Mouse (Mus musculus) lung, adult 2 months (tissue): ENCODE measurements at regions not wholly inside any gene's neighbourhood (a gene's known extent, or its start where the extent isn't known, plus 50 kb on each side); places are given as distances from the start of the nearest gene placed in this dataset.

ENCODE experiments used
- DNase-seq: peaks from one replicate; pipeline ENCODE4 v3.0.0; 2022
- H3K4me1 ChIP-seq: fragments of 200-500 bp; 2 replicates; pipeline ENCODE4 v1.6.1; 2011; ENCODE audit warnings: low read length; ENCODE audit not compliant: control insufficient read depth, insufficient read depth
- H3K4me3 ChIP-seq: fragments of 200-500 bp; replicated peaks from 2 replicates; pipeline ENCODE3; 2011; ENCODE audit warnings: low read depth, mild to moderate bottlenecking, control low read depth, low read length; ENCODE audit errors: extremely low read depth
- CTCF ChIP-seq: fragments of 200-500 bp; IDR thresholded peaks from 2 replicates; pipeline ENCODE4 v1.5.1; 2011; ENCODE audit warnings: mild to moderate bottlenecking, low read length, control low read depth; ENCODE audit not compliant: insufficient read depth
- POLR2A ChIP-seq: fragments of 200-500 bp; IDR thresholded peaks from 2 replicates; pipeline ENCODE4 v1.6.1; 2011; ENCODE audit warnings: low read depth, mild to moderate bottlenecking, control low read depth, low read length, borderline replicate concordance; ENCODE audit errors: extremely low read depth
- WGBS: fragments of 180-500 bp; shearing (Covaris S2); methylation state at CpG from one replicate; pipeline ENCODE4 v1.1.7; 2018; 5-methylcytosine and 5-hydroxymethylcytosine counted together

- DNase-seq = no peak
- TF ChIP-seq CTCF (no peak), POLR2A (no peak)
- no peaks in the 10 kb centered on the region; the same call in 1 of the 2 replicates for H3K4me1 ChIP-seq
- no peak overlapping the region for H3K4me3 ChIP-seq
- WGBS = 65% methylated on average over 6 of the region's 6 CpGs
These were observed 124.4 kb upstream of the Pja1 start for GRCm38 (mm10) chrX:99595493-99595892.

- Histone ChIP-seq H3K4me3 (no peak overlapping the region), H3K4me1 (no peaks in the 10 kb centered on the region; the same call in 1 of the 2 replicates)
- 40% methylated on average over 26 of the region's 28 CpGs for WGBS
- no peak for TF ChIP-seq POLR2A
- no peak for TF ChIP-seq CTCF
- no peak for DNase-seq
These were observed 122.9 kb upstream of the Pja1 start for GRCm38 (mm10) chrX:99593872-99594487.

- TF ChIP-seq CTCF = no peak
- no peak for TF ChIP-seq POLR2A
- H3K4me3 ChIP-seq = no peak overlapping the region
- WGBS = 75% methylated on average over 11 of the region's 11 CpGs
- no peak for DNase-seq
- H3K4me1 ChIP-seq = no peaks in the 10 kb centered on the region; the same call in 1 of the 2 replicates
These were observed 121.9 kb upstream of the Pja1 start for GRCm38 (mm10) chrX:99592980-99593379.

GRCm38 (mm10) chrX:99587284-99587683 is 116.2 kb upstream of the Pja1 start:
- 50% methylated on average over 2 of the region's 2 CpGs for WGBS
- TF ChIP-seq POLR2A = no peak
- TF ChIP-seq CTCF = no peak
- no peak for DNase-seq
- Histone ChIP-seq H3K4me1 (no peaks in the 10 kb centered on the region), H3K4me3 (no peak overlapping the region)

- no peak overlapping the region for H3K4me3 ChIP-seq
- WGBS = 76% methylated on average over 11 of the region's 11 CpGs
- H3K4me1 ChIP-seq = no peaks in the 10 kb centered on the region
- DNase-seq = no peak
- no peak for TF ChIP-seq POLR2A
- no peak for TF ChIP-seq CTCF
These were observed 115.2 kb upstream of the Pja1 start for GRCm38 (mm10) chrX:99586282-99586681.

- WGBS = 60% methylated on average over 3 of the region's 3 CpGs
- no peak for DNase-seq
- H3K4me1 ChIP-seq = no peaks in the 10 kb centered on the region
- TF ChIP-seq POLR2A = no peak
- no peak for TF ChIP-seq CTCF
- H3K4me3 ChIP-seq = no peak overlapping the region
These were observed 114.6 kb upstream of the Pja1 start for GRCm38 (mm10) chrX:99585703-99586102.

- DNase-seq = no peak
- no peaks in the 10 kb centered on the region for H3K4me1 ChIP-seq
- no peak overlapping the region for H3K4me3 ChIP-seq
- TF ChIP-seq CTCF = no peak
- no peak for TF ChIP-seq POLR2A
- 89% methylated on average over 9 of the region's 9 CpGs for whole genome bisulfite sequencing
These were observed 111.5 kb upstream of the Pja1 start for GRCm38 (mm10) chrX:99582611-99583010.

- Histone ChIP-seq H3K4me1 (no peaks in the 10 kb centered on the region), H3K4me3 (no peak overlapping the region)
- WGBS = 60% methylated on average over 10 of the region's 10 CpGs
- no peak for TF ChIP-seq POLR2A
- no peak for TF ChIP-seq CTCF
- no peak for DNase-seq
These were observed 110.8 kb upstream of the Pja1 start for GRCm38 (mm10) chrX:99581632-99582466.

- no peak for DNase-seq
- Histone ChIP-seq H3K4me3 (no peak overlapping the region), H3K4me1 (no peaks in the 10 kb centered on the region)
- 73% methylated on average over 4 of the region's 4 CpGs for WGBS
- TF ChIP-seq CTCF = no peak
- no peak for TF ChIP-seq POLR2A
These were observed 108.1 kb upstream of the Pja1 start for GRCm38 (mm10) chrX:99579206-99579605.

- H3K4me1 ChIP-seq = no peaks in the 10 kb centered on the region
- TF ChIP-seq CTCF (no peak), POLR2A (no peak)
- no peak for DNase-seq
- 77% methylated on average over 2 of the region's 2 CpGs for WGBS
- H3K4me3 ChIP-seq = no peak overlapping the region
These were observed 107.7 kb upstream of the Pja1 start for GRCm38 (mm10) chrX:99578796-99579195.
